Mouse (Mus musculus): Measurements from ENCODE around the gene Tns2.

GRCm38 (mm10) chr15:102145330-102145729 lies 45.1 kb downstream of the Tns2 start:
- TF ChIP-seq CTCF (IDR thresholded peaks at IDR 0.05; ENCODE audit: extremely low read depth, insufficient read length, insufficient replicate concordance, low read depth, low read length), result no peak
- TF ChIP-seq POLR2A (IDR thresholded peaks at IDR 0.05; ENCODE audit: low read depth, low read length), result no peak
